33 mouse cellular contexts compared by ENCODE assay signal in genomic region chr1:130998321-130998720, GRCm38 (mm10). TPM values are rescaled to one million over a fixed set of nuclear protein-coding genes. Genes with fewer than 3 reads are reported as not detected.
DNase-seq lines count a peak whose midpoint lies in the region; ATAC-seq and TF ChIP-seq lines count a peak whose summit lies in the region.
"Had no signal": no experiment of that assay in that cellular context is flagged by ENCODE, and none has a peak within 500 bp of the region (broad histone marks: within the 10 kb centered on the region; RNA-seq: fewer than 3 reads in every experiment).

No protein-coding gene starts in this region.

- no peak for TF ChIP-seq CTCF in stomach, postnatal 0 days (IDR thresholded peaks at IDR 0.05; ENCODE audit: low read depth)

- WGBS in stomach, postnatal 0 days = 89% methylated on average over 10 of the region's 10 CpGs

- no peak overlapping the region for H3K4me3 ChIP-seq in stomach, postnatal 0 days (ENCODE audit: low read depth, low read length)
- H3K4me3 ChIP-seq: embryonic facial prominence, embryonic 12.5 days; heart, embryonic 13.5 days; hindbrain, embryonic 13.5 days; midbrain, embryonic 15.5 days; myocyte; neural tube, embryonic 13.5 days had no signal

- intact Hi-C loops in left cerebral cortex, postnatal 36 days (cut with DNase I) = no loop called here

- H3K9me3 ChIP-seq in stomach, postnatal 0 days (ENCODE audit: control insufficient read depth, low read length) = no peaks in the 10 kb centered on the region
- H3K9me3 ChIP-seq: embryonic facial prominence, embryonic 12.5 days; heart, embryonic 13.5 days; hindbrain, embryonic 13.5 days; midbrain, embryonic 15.5 days; neural tube, embryonic 13.5 days had no signal

- no peak overlapping the region for H3K27ac ChIP-seq in stomach, postnatal 0 days (replicated peaks)
- H3K27ac ChIP-seq: embryonic facial prominence, embryonic 12.5 days; heart, embryonic 13.5 days; hindbrain, embryonic 13.5 days; macrophage; midbrain, embryonic 15.5 days; neural tube, embryonic 13.5 days had no signal

- DNase-seq in heart, adult 11 months = peak; percentile 49
- no peak for DNase-seq in heart, adult 9 months (ENCODE audit: low spot score in 2 of 2)
- peak; percentile 13 to 18 for DNase-seq in right cerebral cortex, adult 2 months (ENCODE audit: low spot score in 2 of 2)
- DNase-seq in right cerebral cortex, postnatal 4 days = no peak
- peak; percentile 19 to 45 for DNase-seq in layer of hippocampus, adult 8-10 months (ENCODE audit: low spot score in 2 of 2)
- peak; percentile 12 to 25 for DNase-seq in left cerebral cortex, postnatal 36 days (ENCODE audit: low spot score in 2 of 2)
- no peak for DNase-seq in stomach, postnatal 0 days (ENCODE audit: low spot score)
- no peak for DNase-seq in liver
- DNase-seq: adrenal gland, postnatal 25 days; cerebellum, adult 11-12 months; cerebellum, postnatal 14 days; gastrocnemius, postnatal 10 days; heart, postnatal 14 days; kidney, adult 18-20 months; liver, postnatal 0 days; retina, postnatal 1 day; thymus, adult 2 months had no signal

- no peaks in the 10 kb centered on the region for H3K36me3 ChIP-seq in stomach, postnatal 0 days (ENCODE audit: control insufficient read depth, insufficient read depth, low read length)
- H3K36me3 ChIP-seq: embryonic facial prominence, embryonic 12.5 days; heart, embryonic 13.5 days; hindbrain, embryonic 13.5 days; midbrain, embryonic 15.5 days; neural tube, embryonic 13.5 days had no signal

- no peak overlapping the region for H3K4me2 ChIP-seq in stomach, postnatal 0 days (replicated peaks; ENCODE audit: low read depth)
- H3K4me2 ChIP-seq: embryonic facial prominence, embryonic 12.5 days; heart, embryonic 13.5 days; hindbrain, embryonic 13.5 days; liver, embryonic 11.5 days; midbrain, embryonic 15.5 days; neural tube, embryonic 13.5 days had no signal

- no peak for TF ChIP-seq EP300 in stomach, postnatal 0 days (optimal IDR thresholded peaks at IDR 0.05)

- no peak for ATAC-seq in stomach, postnatal 0 days (ENCODE audit: low FRiP score, low TSS enrichment)
- ATAC-seq: CD4-positive, CD25-positive, alpha-beta regulatory T cell, adult 4 months; inflammation-experienced regulatory T-cells, adult 6 months; lung, postnatal 0 days; midbrain, embryonic 15.5 days had no signal

- H3K9ac ChIP-seq in stomach, postnatal 0 days (ENCODE audit: low read length) = no peak overlapping the region
- H3K9ac ChIP-seq: embryonic facial prominence, embryonic 12.5 days; heart, embryonic 13.5 days; hindbrain, embryonic 13.5 days; liver, postnatal 0 days; midbrain, embryonic 15.5 days; neural tube, embryonic 13.5 days had no signal

- no peaks in the 10 kb centered on the region for H3K27me3 ChIP-seq in stomach, postnatal 0 days (ENCODE audit: control insufficient read depth, insufficient read depth, low read length)
- H3K27me3 ChIP-seq: embryonic facial prominence, embryonic 12.5 days; heart, embryonic 13.5 days; hindbrain, embryonic 13.5 days; midbrain, embryonic 15.5 days; neural tube, embryonic 13.5 days had no signal

- H3K4me1 ChIP-seq in stomach, postnatal 0 days (replicated peaks; ENCODE audit: control insufficient read depth, insufficient read depth) = no peaks in the 10 kb centered on the region
- H3K4me1 ChIP-seq: hindbrain, embryonic 13.5 days; midbrain, embryonic 15.5 days; neural tube, embryonic 13.5 days had no signal

RNA-seq across cellular contexts. Expression of gene Il10, which starts 21.3 kb away (rescaled TPM):
- not detected for total RNA-seq in layer of hippocampus, adult 8-10 months (2022)
- not detected for total RNA-seq in left cerebral cortex, postnatal 36 days (2021)
- not detected in 2 replicates for polyA plus RNA-seq in stomach, postnatal 0 days (2015; fragmentation: Nextera tagmentation; extraction: Ambion mirVana)
- total RNA-seq: adrenal gland, postnatal 25 days; gastrocnemius, postnatal 10 days; granulocyte monocyte progenitor cell, adult 5-6 weeks; heart, postnatal 14 days had no signal
- polyA plus RNA-seq: embryonic facial prominence, embryonic 12.5 days; forebrain, embryonic 11.5 days; heart, embryonic 13.5 days; hindbrain, embryonic 13.5 days; kidney, embryonic 16.5 days; limb, embryonic 11.5 days; liver, embryonic 11.5 days; lung, postnatal 0 days; midbrain, embryonic 15.5 days; myocyte; neural tube, embryonic 13.5 days had no signal

RNA-seq across cellular contexts. Expression of gene Il19, which starts 58.4 kb away (rescaled TPM):
- not detected for total RNA-seq in layer of hippocampus, adult 8-10 months (2022)
- not detected for total RNA-seq in left cerebral cortex, postnatal 36 days (2021)
- polyA plus RNA-seq in stomach, postnatal 0 days (2015; fragmentation: Nextera tagmentation; extraction: Ambion mirVana) = 0.15 TPM in 1 of 2 replicates, not detected in the other
- total RNA-seq: adrenal gland, postnatal 25 days; granulocyte monocyte progenitor cell, adult 5-6 weeks; heart, postnatal 14 days had no signal
- polyA plus RNA-seq: CD4-positive, CD25-positive, alpha-beta regulatory T cell, adult 4 months; forebrain, embryonic 11.5 days; heart, embryonic 13.5 days; hindbrain, embryonic 13.5 days; kidney, embryonic 16.5 days; large intestine, adult 2 months; limb, embryonic 11.5 days; liver, embryonic 11.5 days; liver, postnatal 0 days; lung, postnatal 0 days; macrophage; midbrain, embryonic 15.5 days; neural tube, embryonic 13.5 days; thymus, adult 2 months had no signal

Comparison
In these comparisons a context has a peak if more than half of its experiments do, and no peak if none do; other contexts are left out.
1. DNase-seq: peak in heart, adult 11 months (single experiment), right cerebral cortex, adult 2 months (2 of 2), layer of hippocampus, adult 8-10 months (2 of 2) and left cerebral cortex, postnatal 36 days (2 of 2); none in heart, adult 9 months (0 of 2), right cerebral cortex, postnatal 4 days (single experiment), stomach, postnatal 0 days (single experiment) and liver (single experiment).